Mouse (Mus musculus) brain, embryonic 14.5 days (tissue): ENCODE data around the gene Sugct. TPM values are rescaled to one million over a fixed set of nuclear protein-coding genes. Genes with fewer than 3 reads are reported as not detected.
A peak's percentile ranks its signal among the peaks of the same experiment; 100 is the strongest.

Experiments used
- DNase-seq: peaks from one replicate; pipeline ENCODE4 v3.0.0-alpha.2; 2011; ENCODE audit warnings: low read depth
- CTCF ChIP-seq: fragments of 200-500 bp; IDR thresholded peaks from 2 replicates; pipeline ENCODE4 v1.5.1; 2012; ENCODE audit warnings: inconsistent platforms, mild to moderate bottlenecking, moderate library complexity, borderline replicate concordance; ENCODE audit not compliant: insufficient read depth, insufficient read length; ENCODE audit errors: extremely low read depth
- POLR2A ChIP-seq: fragments of 200-500 bp; IDR thresholded peaks from 2 replicates; pipeline ENCODE4 v1.6.1; 2012; ENCODE audit warnings: mild to moderate bottlenecking, inconsistent platforms, borderline replicate concordance; ENCODE audit not compliant: poor library complexity, insufficient read depth, insufficient read length, severe bottlenecking; ENCODE audit errors: extremely low read depth
- polyA plus RNA-seq: library from polyadenylated mRNA; depleted of rRNA; stranded (reverse); fragments of >200 nt; gene quantifications from 2 replicates; pipeline ENCODE4 v1.2.3, GENCODE M21; 2012

Sugct gene
- polyA plus RNA-seq, 1 experiment, result 1.2 TPM

DNA sequence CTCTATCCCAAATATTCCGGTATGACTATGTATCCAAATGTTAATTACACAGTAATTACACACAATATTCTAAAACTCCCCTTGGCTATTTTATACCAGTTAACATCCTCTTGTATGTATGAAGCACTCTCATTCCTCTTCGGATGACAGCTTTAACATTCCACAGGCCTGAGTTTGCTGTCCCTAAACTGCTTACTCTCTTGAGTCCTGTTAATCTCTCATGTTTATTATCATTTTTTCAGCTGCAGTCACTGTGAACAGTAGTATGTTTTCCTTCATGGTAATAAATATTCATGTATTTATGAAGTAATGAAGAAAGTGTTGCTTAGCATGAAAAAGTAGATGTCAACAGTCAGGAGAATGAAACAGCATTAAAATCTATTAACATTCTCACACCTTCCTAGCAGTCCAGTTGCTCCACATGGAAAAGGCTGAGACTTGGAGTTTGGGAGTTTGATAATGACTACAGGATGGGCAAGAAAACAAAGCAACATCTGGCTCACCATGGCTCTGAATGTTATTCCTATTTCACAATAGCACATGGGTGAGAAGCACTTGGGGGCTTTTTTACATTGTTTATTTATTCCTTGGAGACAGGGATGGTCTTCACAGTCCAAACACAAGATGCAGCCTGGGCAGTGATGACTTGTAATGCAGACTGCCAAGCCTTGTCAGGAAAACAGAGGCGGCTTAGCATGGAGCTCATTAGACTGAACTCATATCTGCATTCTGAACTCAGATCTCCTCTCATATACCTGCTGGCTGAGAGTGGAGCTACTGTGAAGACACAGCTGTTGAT lies 651.7 kb downstream of the Sugct start:
- no peak for TF ChIP-seq CTCF
- no peak for TF ChIP-seq POLR2A
- no peak for DNase-seq

DNA sequence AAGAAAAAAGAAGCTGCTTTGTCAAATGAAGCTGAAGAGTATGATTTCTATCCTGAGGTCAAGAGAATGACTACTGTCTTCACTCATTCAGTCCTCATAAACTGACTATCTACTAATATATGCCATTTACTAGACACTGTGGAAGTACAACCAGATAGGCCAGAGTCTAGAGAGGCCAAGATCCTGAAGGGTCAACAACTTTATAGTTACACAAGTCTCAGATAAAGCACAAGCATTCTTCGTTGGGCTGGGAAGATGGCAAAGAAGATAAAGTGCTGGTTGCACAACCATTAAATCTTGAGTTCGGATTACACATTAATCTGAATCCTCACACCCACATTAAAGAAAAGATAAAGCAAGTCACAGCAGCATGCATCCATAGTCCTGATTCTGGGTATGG lies 653.0 kb downstream of the Sugct start:
- no peak for TF ChIP-seq POLR2A
- TF ChIP-seq CTCF, result no peak
- no peak for DNase-seq

DNA sequence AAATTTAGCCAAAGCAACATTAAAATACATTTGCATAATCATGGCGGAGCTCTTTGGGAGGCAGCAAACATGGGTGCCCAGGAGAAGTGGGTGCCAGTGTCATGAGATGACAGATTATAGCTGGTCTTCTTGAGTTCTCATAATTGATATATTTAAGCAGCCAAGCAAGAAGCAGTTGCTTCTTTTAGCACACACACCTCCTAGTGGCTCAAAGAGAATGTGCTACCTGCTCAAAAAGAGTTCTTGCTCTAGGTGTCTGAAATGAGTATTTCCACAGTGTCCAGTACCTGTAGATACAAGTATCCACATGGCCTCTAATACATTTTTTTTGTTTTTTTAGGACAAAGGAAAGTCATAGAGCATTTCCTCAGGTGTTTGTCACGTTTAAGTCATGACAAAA lies 655.6 kb downstream of the Sugct start:
- TF ChIP-seq POLR2A, result no peak
- TF ChIP-seq CTCF, result peak; percentile 13; the same call in 1 of the 2 replicates
- DNase-seq, result peak; percentile 3

DNA sequence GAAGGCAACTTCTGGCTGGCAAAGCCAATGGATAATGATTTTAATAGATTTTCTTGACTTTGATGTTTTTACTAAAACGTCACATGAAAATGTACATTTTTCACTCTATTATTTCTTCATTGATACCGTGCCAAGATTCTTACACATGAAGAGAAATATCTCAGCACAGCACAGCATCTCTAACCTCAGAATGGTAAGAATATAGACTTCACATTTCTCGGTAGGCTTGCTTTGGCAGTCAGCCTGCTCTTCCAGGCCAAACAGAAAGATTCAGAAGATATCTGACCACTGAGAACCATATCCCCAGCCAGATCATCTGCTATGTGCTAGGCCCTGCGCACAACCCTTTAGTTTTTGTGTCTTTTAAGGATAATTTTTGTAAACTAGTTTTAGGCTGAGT lies 657.0 kb downstream of the Sugct start:
- DNase-seq, result no peak
- TF ChIP-seq POLR2A (no peak), CTCF (no peak)

DNA sequence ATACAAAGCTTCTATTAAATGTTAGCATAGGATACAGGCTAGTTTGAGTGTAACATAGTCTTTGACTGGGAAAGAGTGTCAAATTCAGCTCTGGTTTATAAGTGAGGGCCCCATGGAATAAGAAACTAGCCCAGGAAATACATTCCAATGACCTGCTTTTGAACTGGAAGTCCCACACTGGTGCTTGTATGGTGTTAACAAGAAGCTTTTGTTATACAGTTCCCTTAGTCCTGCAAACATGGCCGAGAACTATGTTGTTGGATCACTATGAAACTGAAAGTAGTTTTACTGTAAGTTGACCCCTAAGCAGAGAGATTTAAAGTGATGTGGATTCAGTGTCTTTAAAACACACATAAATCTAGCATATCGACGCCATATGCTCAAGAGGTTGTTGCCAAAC lies 657.5 kb downstream of the Sugct start:
- TF ChIP-seq CTCF (no peak), POLR2A (no peak)
- DNase-seq, result peak; percentile 1

DNA sequence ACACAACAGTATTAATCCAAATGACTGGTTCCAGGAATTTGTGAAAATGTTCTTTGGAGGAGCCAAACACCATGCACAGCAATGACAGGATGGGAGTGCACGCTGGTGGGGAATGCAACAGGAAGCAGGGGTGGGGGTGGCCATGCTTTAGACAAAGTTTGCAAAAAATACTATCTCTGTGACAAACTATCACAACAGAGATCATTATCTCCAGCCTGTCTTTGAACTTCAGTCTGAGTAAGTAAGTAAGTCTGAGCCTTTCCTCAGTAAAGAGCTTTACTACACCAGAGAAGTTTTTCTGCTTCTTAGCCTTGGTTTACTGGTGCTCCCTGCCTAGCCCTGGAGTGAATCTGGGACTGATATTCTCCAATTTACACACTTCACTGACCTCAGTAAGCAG lies 664.6 kb downstream of the Sugct start:
- no peak for TF ChIP-seq CTCF
- no peak for TF ChIP-seq POLR2A
- no peak for DNase-seq

DNA sequence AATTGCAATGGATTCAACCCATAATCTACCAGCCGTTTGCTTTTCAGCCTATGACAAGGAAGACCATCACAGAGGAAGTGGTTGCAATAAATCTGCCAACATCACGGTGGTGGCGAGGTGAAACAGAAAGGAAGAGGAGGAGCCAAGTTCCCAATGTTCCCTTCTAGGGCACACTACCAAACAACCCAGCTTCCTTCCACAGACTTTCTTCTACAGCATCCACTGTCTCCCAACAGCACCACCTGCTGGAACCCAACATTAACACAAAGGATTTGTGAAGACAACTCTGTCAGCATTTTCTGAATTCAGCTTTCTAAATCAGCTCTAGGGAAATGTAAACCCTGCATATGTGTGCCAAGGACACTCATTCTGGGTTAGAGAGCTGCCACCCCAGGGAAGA lies 666.8 kb downstream of the Sugct start:
- TF ChIP-seq CTCF, result peak; percentile 67; the same call in 1 of the 2 replicates
- TF ChIP-seq POLR2A, result no peak
- peak; percentile 73 for DNase-seq

DNA sequence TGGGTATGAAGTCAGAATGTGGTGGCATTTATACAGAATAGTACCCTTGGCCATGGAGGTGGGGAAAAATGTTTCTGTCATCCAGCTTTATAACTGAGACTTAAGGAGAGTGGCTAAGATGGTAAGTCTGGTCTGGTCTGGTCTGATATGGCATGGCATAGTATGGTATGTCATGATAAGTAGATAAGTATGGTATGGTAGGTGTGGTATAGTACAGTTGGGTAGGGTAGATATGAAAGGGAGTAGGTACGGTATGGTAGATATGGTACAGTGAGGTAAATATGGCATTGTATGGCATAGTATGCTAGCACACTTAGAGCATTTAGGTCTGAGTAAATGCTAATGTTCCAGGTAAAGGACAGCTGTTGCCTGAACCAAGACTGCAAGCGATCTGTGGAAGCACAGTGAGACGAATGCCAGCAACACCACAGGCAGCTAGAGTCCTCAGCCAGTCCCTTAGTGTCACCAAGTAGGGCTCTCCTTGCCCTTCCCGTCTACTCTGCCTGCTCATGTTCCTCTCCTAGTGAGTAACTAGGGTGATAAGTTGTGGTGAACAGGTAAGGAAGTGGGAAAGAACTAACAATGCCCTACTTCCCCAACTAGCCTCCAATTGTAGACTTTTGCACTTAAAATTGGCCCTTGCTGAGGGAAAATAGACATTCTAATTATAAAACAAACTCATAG lies 667.4 kb downstream of the Sugct start:
- DNase-seq, result no peak
- TF ChIP-seq POLR2A (no peak), CTCF (no peak)

DNA sequence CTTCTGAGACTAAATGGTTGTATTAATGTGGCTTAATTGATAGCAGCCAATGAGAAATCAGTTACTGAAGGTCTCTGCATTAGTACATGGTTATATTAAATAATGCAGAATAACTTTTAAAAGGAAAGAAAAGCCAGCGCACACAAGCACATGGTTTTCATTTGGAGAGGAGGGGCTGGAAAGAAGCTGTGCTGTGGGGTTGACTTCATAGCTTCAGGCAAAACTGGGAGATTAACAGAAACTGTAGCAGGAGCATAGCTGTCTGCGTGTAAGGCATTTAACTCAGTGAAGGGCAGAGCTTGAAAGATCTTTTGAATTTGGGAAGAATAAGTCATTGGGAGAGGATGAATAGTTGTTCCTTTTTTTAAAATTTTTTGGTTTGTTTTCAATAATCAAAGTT lies 668.4 kb downstream of the Sugct start:
- peak; percentile 3 for DNase-seq
- TF ChIP-seq POLR2A (no peak), CTCF (no peak)

DNA sequence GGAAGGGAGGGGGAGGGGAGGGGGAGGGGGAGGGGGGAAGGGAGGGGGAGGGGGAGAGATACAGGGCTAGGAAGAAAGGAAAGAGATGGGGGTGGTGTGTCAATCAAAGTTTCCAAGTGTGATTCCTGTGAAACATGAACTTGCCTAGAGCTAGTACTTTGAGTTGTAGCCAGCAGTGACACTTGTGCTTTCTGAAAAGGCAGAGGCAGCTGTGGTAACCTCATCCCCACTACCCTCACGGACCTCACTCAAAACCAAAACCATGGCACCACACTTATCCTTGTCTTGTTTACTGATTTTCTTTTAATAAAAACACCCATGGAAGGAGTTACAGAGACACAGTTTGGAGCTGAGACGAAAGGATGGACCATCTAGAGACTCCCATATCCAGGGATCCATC lies 698.9 kb downstream of the Sugct start:
- no peak for DNase-seq

DNA sequence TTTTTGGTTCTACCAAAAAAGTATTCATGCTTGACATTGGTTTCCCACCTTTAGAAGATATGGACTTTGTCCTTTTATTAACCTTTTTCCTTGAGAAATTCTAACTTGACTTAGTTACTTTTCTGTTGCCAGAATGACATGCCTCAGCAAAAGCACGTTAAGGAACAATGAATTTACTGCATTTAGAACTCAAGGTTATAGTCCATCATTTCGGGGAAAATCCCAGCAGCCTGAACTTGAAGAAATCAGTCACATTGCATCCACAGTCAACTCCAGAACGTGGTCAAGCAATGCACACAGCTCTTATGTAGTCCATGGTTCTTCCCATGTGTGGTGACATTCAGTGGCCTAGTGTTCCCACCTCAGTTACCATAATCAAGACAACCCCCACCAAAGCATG lies 700.0 kb downstream of the Sugct start:
- no peak for DNase-seq
- TF ChIP-seq POLR2A, result no peak
- TF ChIP-seq CTCF, result no peak

More for the DNA sequence above, 698.9 kb downstream of the Sugct start:
- TF ChIP-seq POLR2A (no peak), CTCF (no peak)
